Mouse (Mus musculus): ENCODE data around the gene Skint3.

- TF ChIP-seq POLR2A (IDR thresholded peaks at IDR 0.05; ENCODE audit: borderline replicate concordance, low read depth, low read length), result no peak
- no peak for TF ChIP-seq CTCF (IDR thresholded peaks at IDR 0.05; ENCODE audit: low read depth, low read length)
Observed at GRCm38 (mm10) chr4:112302855-112303509, 70.9 kb downstream of the Skint3 start.
